Mouse (Mus musculus) liver, adult 2 months (tissue): ENCODE results near the gene Jun.

Experiments used
- CTCF ChIP-seq: fragments of 200-500 bp; IDR thresholded peaks from 2 replicates; pipeline ENCODE4 v1.5.1; 2011; ENCODE audit warnings: low read depth, low read length, control low read depth
- POLR2A ChIP-seq: fragments of 200-500 bp; IDR thresholded peaks from 2 replicates; pipeline ENCODE4 v1.6.1; 2011; ENCODE audit warnings: low read length, control low read depth; ENCODE audit not compliant: insufficient read depth; ENCODE audit errors: extremely low read depth

DNA sequence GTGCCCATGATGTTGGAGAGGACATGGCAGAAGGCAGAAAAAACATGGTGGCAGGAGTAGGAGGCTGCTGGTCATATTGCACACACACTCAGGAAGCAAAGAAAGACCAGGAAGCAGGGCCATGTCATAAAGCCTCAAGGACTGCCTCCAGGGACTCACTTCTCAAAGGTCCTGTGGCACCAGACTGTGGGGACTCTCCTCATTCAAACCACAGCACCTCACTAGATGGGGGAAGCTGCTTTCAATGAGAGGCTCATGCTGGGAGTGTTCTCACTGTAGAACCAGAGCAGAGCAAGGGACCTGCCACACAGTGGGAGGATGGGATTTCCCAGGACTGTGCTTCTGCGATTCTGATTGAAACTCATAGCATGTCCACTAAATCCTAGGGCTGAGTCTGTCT is 51.9 kb downstream of the Jun start:
- TF ChIP-seq POLR2A (no peak), CTCF (no peak)
